Mouse (Mus musculus) hematopoietic stem cell, adult 5-6 weeks (primary cell): Measurements from ENCODE around the gene Thap7. TPM values are rescaled to one million over a fixed set of nuclear protein-coding genes. Genes with fewer than 3 reads are reported as not detected.
A peak's percentile ranks its signal among the peaks of the same experiment; 100 is the strongest.
"Not testable (repeated sequence)": the region's sequence is repeated elsewhere in the genome, so short reads cannot be mapped to it uniquely, and the experiment has no call there.

Experiments
- ATAC-seq, 2 experiments: fragments of 125-278 bp in 1 of 2; replicated peaks in 1 of 2; 2 replicates each; pipeline ENCODE4 v1.8.0; 2016 to 2017; ENCODE audit warnings: inconsistent platforms in 2 of 2, mild to moderate bottlenecking in 2 of 2, moderate number of reproducible peaks in 2 of 2, low read depth in 1 of 2, moderate TSS enrichment in 1 of 2; ENCODE audit not compliant: low FRiP score in 2 of 2, poor library complexity in 2 of 2, severe bottlenecking in 2 of 2, insufficient read depth in 1 of 2, low TSS enrichment in 1 of 2
- total RNA-seq: library from RNA; stranded (forward); fragments of 172-1452, 232-1000 nt; gene quantifications from 2 replicates; pipeline ENCODE4 v1.2.3, GENCODE M21; 2017

Thap7 gene
- total RNA-seq: 21.2 and 55.7 TPM in 2 replicates

GRCm38 (mm10) chr16:17530640-17531288, at the start of gene Thap7:
TSS of gene Thap7 (minus strand) at chr16:17531136.
- ATAC-seq: peak; percentile 88 to 93

DNA sequence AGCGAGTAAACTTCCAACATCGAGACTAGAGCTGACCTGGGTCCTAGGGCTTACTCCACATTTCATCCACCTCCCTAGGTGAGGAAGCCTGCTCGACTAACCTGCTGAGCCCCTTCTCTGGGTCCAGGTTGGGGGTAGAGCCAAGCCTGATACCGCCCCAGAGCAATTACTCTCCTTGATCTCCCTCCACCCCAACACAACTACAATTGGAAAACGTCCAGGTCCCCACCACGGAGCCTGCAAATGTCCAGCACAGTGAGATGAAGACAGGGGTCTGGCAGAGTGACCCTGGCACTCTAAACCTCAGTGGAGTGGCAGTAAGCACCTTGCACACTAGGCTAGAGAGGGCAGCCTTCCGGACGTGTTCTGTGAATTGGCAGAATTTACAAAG, 45.9 kb upstream of the Thap7 start:
- no peak for ATAC-seq

GRCm38 (mm10) chr16:17575870-17576824, 45.2 kb upstream of the Thap7 start:
- peak; percentile 85 to 89 for ATAC-seq

GRCm38 (mm10) chr16:17566186-17566585, 35.2 kb upstream of the Thap7 start:
- ATAC-seq: no peak

DNA sequence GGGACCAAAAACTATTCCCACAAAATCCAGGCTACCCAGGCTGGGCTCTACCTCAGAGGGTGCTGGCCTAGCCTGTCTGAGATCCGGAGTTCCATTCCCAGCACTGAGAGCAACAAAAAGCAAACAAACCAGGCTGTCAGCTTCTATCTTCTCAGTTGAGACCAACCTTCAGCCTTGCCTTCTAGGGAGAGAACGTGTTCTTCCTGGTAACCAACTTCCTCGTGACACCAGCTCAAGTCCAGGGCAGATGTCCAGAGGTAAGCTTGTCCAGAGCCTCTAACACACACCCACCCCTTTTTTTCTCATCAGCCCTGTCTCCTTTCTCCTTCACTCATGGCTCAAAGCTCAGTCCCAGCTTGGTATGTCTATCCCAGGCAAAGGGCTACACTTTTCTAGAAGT, 33.8 kb upstream of the Thap7 start:
- no peak for ATAC-seq

GRCm38 (mm10) chr16:17564221-17564620, 33.3 kb upstream of the Thap7 start:
- ATAC-seq: no peak

GRCm38 (mm10) chr16:17563580-17563979, 32.6 kb upstream of the Thap7 start:
- no peak for ATAC-seq

GRCm38 (mm10) chr16:17561751-17562208, 30.8 kb upstream of the Thap7 start, which contains the start of gene P2rx6:
TSS of gene P2rx6 (plus strand) at chr16:17561885.
- peak; percentile 51 to 60 for ATAC-seq

DNA sequence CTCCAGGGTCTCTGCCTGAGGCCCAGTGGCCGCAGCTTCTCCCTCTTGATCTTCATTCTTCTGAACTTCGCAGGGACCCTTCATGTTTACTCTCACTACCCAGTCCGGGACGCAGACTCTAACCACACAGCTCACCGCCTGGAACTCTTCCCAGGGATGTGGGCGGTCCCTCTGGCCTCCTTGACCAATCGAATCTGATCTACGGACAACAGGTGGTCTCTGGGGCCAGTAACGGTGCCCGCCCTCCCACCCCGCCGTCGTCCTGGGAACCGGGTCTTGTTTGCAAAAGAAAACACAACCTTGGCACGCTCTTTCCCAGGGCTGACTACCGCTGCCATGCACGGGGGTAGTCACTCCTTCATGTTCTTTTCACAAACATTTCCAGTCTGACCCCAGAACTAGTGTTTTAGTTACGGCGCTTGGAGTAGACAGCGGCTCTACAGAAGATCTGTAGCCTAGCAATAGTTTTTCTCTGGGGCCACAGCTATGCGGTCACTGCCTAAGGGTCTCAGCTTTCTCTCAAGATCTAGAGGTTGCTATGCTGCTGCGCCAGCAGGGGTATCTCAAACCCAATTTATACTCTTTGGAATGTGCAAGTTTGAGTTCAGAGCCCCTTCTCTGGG, 30.3 kb upstream of the Thap7 start, which contains the start of gene Lrrc74b:
Gene Lrrc74b, minus strand, starts transcription at position 120 of the 623 bp plus-strand sequence.
- ATAC-seq: peak; percentile 68 to 79

- ATAC-seq: no peak
Observed at GRCm38 (mm10) chr16:17559396-17560027, 28.6 kb upstream of the Thap7 start.

GRCm38 (mm10) chr16:17558811-17559210, 27.9 kb upstream of the Thap7 start:
- ATAC-seq: no peak

DNA sequence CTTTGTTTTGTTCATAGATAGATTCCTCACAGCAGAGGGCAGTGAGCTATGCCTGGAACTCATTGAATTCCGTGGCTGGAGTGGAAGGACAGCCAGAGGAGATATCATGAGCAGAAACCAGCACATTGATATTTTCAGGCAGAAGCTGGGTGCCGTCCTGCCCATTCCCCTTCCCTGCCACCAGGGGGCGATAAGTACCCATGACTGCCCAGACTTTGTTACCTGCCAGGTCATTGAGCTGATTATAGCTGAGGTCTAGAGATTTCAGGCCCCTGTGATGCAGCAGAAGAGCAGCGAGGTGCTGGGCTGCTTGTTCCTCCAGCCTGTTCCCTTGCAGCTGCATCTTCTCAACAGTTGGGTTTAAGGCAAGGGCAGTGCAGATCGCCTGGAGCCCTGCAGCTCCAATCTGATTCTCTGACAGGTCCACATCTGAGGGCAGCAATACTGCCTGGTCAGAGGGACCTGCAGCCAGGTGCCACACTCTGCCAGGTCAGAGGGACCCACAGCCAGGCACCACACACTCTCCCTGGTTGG, 27.1 kb upstream of the Thap7 start:
- peak in 1 of 2 experiments; percentile 43; a peak in 2 of 4 replicates for ATAC-seq

DNA sequence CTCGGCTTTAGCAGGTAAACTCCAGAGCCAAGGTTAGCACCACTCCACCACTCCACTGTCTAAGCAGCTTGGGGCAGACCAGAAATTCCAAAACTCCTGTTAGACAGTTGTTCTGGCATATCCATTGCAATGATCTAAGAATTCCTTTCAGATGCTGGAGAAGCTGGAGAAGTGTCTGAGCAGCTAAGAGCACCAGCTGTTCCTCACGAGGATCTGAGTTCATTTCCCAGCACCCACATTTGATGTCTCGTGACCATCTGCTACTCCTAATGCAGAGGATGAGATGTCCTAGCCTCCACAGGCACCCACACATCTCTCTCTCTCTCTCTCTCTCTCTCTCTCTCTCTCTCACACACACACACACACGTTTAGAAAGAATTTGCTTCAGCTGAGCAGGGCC, 26.0 kb upstream of the Thap7 start:
- ATAC-seq: no peak

GRCm38 (mm10) chr16:17556180-17556579, 25.2 kb upstream of the Thap7 start:
- no peak for ATAC-seq

GRCm38 (mm10) chr16:17554702-17555101, 23.8 kb upstream of the Thap7 start:
- not testable (repeated sequence) for ATAC-seq

DNA sequence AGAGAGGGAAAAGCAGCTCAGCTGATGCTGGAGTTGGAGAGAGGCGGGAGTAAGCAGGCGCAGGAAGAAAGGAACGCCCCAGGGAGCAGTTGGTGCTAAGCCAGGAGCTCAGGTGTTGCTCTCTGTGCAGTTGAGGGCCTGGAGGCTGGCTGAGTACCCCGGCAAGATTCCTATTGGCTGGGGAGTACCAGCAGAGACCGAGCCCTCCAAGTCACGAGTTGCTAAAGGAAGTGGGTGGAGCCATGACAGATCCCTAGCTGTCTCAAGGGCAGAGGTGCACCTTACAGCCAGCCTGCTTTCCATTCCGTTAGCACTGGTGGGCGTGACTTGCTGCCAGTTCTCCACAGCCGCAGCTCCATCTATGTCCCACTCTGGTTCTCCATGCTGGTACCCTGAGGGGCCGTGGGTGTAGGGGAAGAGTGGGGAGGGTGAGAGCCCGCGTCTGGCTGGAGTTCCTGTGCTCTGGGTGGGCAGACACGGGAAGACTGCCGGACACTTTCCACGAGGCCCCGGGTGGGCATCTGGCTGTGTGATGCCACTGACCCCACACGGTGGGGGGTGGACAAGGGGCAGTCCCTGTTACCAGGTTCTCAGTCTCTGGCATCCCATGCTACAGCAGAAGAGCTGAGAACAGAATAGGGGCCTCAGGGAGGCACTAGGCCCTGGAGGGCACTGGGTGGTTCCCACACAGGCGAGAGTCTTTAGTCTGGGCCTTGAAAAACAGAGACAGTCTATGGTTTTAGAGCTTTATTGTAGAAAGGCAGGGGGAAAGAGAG, 23.2 kb upstream of the Thap7 start:
- ATAC-seq: peak; percentile 93 to 95
